Mouse (Mus musculus): Measurements from ENCODE around the gene Lclat1. TPM values are rescaled to one million over a fixed set of nuclear protein-coding genes. Genes with fewer than 3 reads are reported as not detected.

The Lclat1 gene
- polyA plus RNA-seq, 1 experiment from 2014 or later: 19.9 TPM

GRCm38 (mm10) chr17:73284301-73284700, 176.5 kb downstream of the Lclat1 start:
- Histone ChIP-seq H3K9ac (ENCODE audit: low read depth, low read length) (no peak overlapping the region), H3K27me3 (replicated peaks; ENCODE audit: control insufficient read depth, insufficient read depth, low read length) (no peaks in the 10 kb centered on the region), H3K27ac (replicated peaks; ENCODE audit: low read depth, low read length) (0 out of 2 replicates have a peak overlapping the region, but pooled peaks have one; percentile 22), H3K4me1 (ENCODE audit: control insufficient read depth, insufficient read depth, low read length) (no peaks in the 10 kb centered on the region), H3K36me3 (ENCODE audit: control insufficient read depth, insufficient read depth, low read length) (no peaks in the 10 kb centered on the region), H3K9me3 (ENCODE audit: control insufficient read depth, low read length) (no peaks in the 10 kb centered on the region), H3K4me3 (ENCODE audit: low read depth, low read length) (no peak overlapping the region), H3K4me2 (ENCODE audit: low read depth, low read length) (no peak overlapping the region)
- DNase-seq (ENCODE audit: low spot score): peak; percentile 64
- ATAC-seq (ENCODE audit: low read depth): no peak
- WGBS: 19% methylated on average over 2 of the region's 2 CpGs

Other genes with a start within 250 kb of the Lclat1 start
- 3.2 and 3.5 TPM in 2 replicates for gene Lbh, start 189.7 kb upstream of the Lclat1 start, polyA plus RNA-seq (2014; fragmentation: Nextera tagmentation; extraction: Ambion mirVana)

Data from embryonic facial prominence, embryonic 14.5 days (tissue).